Mouse (Mus musculus) urinary bladder, postnatal 10 days (tissue): ENCODE data around the gene Bmp10.

Source experiments
- DNase-seq: peaks from one replicate; pipeline ENCODE4 v3.0.0; 2022; ENCODE audit warnings: low spot score

Bmp10 gene

DNA sequence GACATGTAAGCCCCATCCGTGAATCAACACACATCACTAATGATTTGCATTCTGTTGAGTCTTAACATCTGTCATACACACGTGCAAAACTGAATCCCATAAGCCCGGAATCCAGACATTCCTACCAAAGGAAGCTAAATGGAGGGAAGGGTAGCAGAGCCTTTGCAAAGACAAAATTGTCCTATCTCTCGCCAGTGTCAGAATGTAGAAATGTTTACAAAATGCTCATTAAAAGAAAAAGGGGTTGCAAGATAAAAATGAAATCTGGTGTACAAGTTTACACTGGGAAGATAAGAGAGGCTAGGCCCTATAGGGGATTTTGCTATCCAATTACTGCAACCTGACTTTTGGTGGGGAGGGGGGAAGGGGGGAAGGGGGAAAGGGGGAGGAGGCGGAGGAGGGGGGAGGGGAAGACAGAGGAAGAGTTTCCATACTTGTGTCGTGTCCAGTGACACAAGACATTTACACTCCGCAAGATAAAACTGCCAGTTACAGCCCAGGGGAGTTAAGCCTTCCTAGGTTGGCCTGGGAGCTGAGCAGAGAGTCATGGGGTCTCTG lies at the start of gene Bmp10:
Gene Bmp10 (plus strand): TSS at position 508 of the 558 bp plus-strand sequence.
- no peak for DNase-seq

- no peak for DNase-seq
Observed at GRCm38 (mm10) chr6:87383926-87384691, 44.7 kb upstream of the Bmp10 start.

GRCm38 (mm10) chr6:87384761-87385160 lies 44.0 kb upstream of the Bmp10 start:
- DNase-seq: no peak

DNA sequence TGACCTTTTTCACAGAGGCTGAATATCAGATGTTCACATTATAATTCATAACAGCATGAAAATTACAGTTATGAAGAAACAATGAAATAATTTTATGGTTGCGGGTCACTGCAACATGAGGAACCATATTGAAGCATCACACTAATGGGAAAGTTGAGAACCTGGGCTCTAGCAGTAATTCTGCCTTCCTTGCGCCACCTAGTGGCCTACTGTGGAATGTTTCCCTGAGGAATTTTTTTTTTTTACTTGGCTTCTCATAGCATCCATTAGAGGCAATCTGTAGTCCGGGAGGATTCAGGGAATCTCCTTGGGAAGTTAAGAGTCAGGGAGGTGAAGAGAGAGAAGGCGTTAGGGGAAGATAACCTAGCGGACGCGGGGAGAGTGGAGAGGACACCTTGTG lies 42.6 kb upstream of the Bmp10 start:
- DNase-seq: no peak

DNA sequence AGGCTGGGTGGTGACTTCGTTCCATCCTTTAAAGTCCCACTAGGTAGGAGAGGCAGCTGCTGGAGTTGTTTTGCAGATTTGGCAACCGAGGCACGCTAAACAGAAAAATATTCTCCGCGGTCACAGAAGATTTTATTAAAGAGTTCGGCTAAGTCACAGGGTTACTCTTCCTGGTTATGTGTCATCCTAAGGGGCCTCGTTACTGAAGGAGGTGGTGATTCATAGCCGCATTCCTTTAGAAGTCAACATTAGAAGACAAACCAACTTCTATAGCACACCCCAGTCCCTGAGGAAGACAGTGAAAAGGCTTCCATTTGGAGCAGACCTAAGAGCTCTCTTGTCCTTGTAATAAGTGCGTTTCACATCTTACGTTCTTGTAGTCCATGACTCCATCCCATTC lies 42.1 kb upstream of the Bmp10 start:
- no peak for DNase-seq

DNA sequence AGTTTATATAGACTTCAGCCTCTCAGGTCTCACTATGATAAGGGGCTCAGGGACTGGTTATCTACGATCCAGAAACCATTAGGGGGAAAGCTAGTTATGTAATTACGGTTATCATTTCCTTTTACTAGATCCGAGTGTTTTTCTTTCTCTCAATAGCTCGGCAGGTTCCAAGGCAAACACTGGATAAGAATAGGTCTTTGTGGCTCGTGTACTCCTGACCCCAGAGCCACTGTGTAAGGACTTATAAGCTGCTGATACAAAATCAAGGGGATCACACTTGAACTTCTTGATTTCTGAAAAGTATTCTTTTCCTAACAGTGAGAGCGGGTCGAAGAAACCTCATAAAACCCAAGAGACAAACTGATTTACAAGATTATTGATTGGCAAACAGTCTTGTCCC lies 39.9 kb upstream of the Bmp10 start, which contains the start of gene Gkn3:
Gene Gkn3 (minus strand): TSS at position 59 of the 400 bp plus-strand sequence.
- DNase-seq: no peak

DNA sequence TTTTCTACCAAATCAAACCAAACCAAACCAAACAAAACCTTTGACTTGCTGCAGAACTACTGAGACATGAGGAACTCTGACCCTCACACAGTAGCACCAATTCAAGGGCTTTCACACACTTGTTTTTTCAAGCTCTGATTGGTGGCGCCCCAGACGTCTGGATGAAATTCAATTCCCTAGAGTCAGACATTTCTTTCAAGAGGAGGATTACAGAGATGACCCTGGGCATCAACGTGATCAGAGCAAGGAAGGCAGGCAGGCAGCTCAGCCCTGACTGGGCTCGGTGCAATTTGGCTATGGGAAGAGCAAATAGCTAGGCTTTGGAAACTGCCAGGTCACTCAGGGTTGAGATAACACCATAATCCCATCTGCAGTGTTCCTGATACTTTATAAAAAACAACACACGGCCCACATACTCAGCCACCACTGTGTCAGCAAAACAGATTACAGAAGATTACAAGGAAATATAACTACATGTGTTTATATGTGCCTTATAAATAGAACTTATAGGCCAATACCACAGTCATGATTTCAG lies 39.3 kb upstream of the Bmp10 start:
- DNase-seq: no peak

DNA sequence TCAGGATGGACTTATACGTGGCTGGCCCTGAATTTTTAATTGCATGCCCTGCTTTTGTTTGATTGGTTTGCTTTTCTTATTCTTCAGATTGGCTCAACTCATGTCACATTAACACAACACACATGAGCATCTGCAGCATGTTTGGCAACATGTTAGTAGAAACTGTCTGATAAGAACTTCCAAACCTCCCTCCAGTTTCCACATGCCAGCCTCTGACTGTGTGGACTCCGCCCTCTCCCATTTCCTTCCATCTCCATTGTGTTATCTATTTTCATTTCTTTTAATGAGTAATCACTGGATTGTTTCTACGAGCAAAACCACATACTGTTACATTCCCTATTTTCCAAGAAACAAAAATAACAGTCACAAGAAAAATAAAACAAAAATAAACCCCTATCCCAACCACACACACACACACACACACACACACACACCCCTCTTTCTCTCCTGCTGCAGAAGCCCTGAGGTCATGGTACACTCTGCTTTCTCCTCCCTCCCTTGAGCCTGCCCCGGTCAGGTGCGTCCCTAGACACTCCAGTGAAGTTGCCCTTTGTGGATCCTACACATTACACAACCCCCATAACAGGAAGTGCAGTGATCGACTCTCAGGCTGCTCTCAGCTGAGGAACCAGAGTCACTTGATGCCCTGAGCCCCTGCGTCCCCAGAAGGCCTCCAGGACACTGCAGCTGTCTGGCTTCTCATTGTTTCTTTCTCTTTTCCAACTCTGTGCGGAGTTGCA lies 35.2 kb upstream of the Bmp10 start:
- DNase-seq: no peak

DNA sequence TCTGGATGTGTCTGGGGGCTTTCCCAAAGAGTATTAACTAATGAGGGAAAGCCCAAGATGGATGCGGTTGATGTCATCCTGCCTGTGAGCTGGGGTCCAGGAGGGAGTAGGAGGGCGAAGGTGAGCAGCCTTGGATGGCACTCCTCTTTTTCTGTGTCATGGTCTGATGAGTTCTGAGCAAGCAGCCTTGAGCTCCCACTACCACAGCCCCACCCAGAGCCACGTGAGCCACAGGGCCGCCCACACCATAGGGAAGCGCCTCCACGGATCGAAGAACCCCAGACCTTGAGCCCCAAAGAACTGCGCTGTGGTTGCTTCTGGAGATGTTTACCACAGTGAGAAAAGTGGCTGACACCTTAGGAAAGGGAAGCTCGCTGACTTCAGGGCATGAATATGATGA lies 34.0 kb upstream of the Bmp10 start:
- DNase-seq: no peak

DNA sequence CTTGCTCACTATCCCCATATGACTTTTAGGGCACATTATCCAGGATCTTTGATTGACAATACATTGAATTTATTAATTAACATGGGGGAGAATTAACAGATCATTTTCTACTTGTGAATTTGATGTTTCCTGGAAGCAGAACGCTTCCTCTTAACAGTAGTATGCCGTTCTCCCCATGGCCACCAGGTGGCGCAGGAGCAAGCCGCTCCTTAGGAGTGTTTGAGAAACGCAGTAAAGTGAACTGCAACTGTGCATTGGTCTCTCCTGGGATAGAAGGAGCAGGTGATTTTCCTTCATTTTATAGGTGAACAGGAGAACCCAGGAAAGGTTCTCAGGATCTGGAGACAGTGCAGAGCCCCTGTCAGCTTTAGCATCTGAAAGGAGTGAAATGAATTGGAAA lies 29.7 kb upstream of the Bmp10 start:
- DNase-seq: peak; percentile 30

DNA sequence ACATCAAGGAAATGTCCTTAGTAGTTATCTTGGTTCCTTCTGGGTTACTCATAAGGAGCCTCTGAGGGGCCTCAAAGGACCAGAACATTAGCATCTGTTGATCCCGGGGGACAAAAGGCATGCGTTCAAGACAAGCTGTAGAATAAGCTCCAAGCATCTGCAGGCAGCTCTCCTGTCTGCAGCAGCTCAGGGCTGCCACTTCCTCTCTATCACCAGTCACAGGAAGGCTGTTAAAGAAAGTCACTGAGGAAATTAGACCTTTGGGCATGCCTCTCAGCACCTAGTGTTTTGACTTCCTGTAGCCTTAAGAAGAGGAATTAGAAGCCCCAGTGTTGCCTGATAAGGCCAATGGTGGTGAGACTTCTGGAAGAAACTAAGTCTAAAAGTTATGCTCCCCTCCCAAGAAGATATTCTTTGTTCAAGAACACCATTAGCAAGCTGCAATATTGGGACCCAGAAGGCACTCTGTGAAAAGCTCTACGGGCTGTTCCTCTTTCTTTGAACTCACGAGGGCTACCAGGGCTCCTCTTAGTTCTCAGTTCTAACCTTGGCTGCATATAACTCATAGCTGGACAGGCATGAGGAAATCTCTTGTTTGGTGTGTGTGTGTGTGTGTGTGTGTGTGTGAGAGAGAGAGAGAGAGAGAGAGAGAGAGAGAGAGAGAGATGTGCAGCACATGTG lies 28.8 kb upstream of the Bmp10 start:
- no peak for DNase-seq

GRCm38 (mm10) chr6:87401456-87401855 lies 27.3 kb upstream of the Bmp10 start:
- DNase-seq: no peak

DNA sequence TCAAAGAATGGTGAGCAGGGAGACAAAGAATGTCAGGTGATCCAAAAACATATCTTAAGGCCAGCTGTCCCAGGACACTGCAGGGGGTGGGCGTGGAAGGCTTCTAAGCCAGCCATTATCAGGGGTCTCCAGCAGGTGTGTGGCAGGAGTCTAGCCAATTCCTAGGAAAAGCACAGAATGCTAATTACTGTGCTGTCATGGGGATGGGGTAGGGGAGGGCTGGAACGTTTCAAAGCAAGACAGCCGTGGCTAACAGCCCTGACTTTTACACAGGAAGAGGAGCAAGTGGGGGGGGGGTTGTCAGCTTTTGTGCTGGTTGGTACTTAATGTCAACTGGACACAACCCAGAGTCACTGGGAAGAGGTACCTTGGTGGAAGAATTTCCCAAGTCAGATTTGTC lies 16.8 kb upstream of the Bmp10 start:
- no peak for DNase-seq

GRCm38 (mm10) chr6:87422304-87422703 lies 6.5 kb upstream of the Bmp10 start:
- no peak for DNase-seq

- DNase-seq: no peak
Observed at GRCm38 (mm10) chr6:87424037-87424816, 4.6 kb upstream of the Bmp10 start.

- no peak for DNase-seq
Observed at GRCm38 (mm10) chr6:87426954-87427353, 1.8 kb upstream of the Bmp10 start.

DNA sequence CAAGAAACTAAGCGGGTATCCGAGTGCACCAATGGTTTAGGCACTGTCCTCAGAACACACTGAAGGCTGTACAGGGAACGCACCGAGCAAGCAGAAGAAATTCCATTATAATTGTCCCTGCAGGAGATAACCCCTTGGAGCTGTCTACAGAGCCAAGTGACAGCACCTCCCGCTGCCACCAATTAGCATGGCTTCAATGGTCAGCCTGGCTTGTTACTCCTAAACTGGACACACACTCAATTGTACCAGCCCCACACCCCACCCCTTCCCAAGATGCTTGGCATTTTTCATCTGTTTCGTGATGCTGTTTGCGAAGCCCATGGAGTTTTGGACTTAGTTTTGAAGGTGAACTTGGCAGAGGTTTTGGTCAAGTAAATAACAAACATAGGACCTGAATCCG lies 1.2 kb upstream of the Bmp10 start:
- no peak for DNase-seq

- no peak for DNase-seq
Observed at GRCm38 (mm10) chr6:87435791-87436190, 7.0 kb downstream of the Bmp10 start.

DNA sequence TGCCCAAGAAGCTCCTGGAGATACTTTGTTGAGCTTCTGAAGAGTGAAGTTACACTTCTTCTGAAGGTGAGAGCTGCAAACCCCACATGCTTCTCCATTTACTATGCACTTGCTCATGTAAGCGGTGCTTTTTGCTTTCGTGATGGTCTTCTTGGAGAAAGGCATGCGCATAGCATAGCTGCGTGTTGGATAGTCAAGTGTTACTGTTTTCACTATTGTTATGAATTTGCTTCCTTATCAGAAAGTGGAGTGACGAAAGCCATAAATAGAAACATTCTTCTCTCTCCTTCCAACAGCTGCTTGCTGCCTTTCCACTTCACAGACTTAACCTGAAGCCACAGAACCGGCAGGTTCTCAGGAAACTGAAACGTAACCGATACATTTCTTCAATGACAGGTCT lies 8.0 kb downstream of the Bmp10 start:
- no peak for DNase-seq

- DNase-seq: no peak
Observed at GRCm38 (mm10) chr6:87443253-87443652, 14.5 kb downstream of the Bmp10 start.

- DNase-seq: no peak
Observed at GRCm38 (mm10) chr6:87445222-87445621, 16.4 kb downstream of the Bmp10 start.

- DNase-seq: no peak
Observed at GRCm38 (mm10) chr6:87447217-87447616, 18.4 kb downstream of the Bmp10 start.
